Mouse (Mus musculus): ENCODE measurements around the gene Bcl11a.

Bcl11a gene

GRCm38 (mm10) chr11:24148545-24148944 lies 70.7 kb downstream of the Bcl11a start:
- no peak for DNase-seq (ENCODE audit: extremely low read depth, insufficient read length, low spot score)

DNA sequence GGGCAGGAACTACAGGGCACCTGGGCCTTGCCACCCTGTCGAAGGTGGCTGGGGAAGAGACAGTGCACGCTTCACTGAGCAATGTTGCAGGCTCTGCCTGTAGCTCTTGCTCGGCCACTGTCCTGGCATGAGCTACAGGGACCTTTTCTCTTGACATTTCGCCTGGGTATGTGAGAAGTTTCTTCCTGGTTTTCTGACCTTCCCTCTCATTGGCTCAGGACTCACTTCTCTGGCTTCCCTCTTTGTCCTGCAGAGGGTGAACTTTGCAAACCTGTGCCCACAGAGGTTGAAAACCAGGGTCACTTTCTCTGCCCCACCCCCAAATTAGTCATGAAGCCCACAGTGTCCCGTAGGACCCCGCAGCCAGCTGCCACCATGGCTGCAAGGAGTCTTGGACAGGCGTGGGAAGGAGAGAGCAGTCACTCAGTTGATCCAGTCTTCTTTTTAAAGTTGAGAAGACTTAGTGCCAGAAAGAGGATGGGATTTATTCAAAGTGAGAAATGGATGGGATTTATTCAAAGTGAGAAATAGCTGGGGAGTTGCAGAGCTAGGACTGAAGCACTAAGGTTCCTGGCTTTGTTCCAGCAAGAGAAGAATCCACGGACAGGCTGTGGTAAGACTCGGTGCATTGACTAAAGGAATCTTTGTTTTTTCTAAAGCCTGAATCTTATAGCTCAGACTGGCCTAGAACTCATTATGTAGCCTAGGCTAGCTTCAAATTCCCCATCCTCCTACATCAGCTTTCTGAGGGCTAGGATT lies 71.8 kb downstream of the Bcl11a start:
- DNase-seq (ENCODE audit: extremely low read depth, insufficient read length, low spot score), result no peak

GRCm38 (mm10) chr11:24152076-24152784 lies 74.4 kb downstream of the Bcl11a start:
- no peak for DNase-seq (ENCODE audit: extremely low read depth, insufficient read length, low spot score)

- no peak for DNase-seq (ENCODE audit: extremely low read depth, insufficient read length, low spot score)
These were observed 75.2 kb downstream of the Bcl11a start for GRCm38 (mm10) chr11:24153049-24153448.

GRCm38 (mm10) chr11:24158026-24158425 lies 80.2 kb downstream of the Bcl11a start:
- DNase-seq (ENCODE audit: extremely low read depth, insufficient read length, low spot score), result no peak

DNA sequence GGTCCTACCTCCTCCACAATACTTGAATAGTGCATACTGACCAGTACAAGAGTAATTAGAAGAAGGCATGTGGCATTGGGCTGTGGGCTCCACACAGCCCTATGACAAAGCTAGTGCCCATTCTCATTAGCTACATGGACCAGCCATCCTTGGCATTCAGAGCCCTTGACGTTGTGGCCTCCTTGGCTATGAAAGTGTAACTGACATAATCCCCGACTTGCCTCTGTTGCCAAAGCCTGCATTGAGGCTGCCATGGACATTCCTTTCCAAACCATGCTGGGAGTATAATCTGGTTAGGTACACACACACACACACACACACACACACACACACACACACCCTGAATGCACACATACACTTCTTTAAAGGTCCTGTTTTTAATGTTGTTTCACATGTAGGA lies 81.8 kb downstream of the Bcl11a start:
- no peak for DNase-seq (ENCODE audit: extremely low read depth, insufficient read length, low spot score)

GRCm38 (mm10) chr11:24161458-24161857 lies 83.6 kb downstream of the Bcl11a start:
- DNase-seq (ENCODE audit: extremely low read depth, insufficient read length, low spot score), result no peak

DNA sequence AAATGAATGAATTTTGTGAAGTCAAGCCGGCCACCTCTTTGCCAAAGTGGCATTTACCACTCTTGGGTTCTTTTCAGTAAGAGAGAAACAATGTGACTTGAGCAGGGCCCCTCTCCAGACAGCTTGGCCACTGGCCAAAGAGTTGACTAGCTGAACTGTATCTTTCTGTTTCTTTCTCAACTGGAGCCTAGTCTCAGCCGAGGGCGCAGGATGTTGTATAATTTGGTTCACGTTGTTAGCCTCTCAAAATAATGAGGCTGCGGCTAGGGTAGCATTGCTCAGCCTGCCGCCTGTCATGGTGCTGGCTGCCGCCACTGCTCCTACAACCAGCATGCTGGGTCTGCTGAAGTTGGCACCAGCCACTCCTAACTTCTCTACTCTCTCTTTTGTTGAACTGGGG lies 84.2 kb downstream of the Bcl11a start:
- DNase-seq (ENCODE audit: extremely low read depth, insufficient read length, low spot score), result no peak

GRCm38 (mm10) chr11:24163072-24163471 lies 85.2 kb downstream of the Bcl11a start:
- no peak for DNase-seq (ENCODE audit: extremely low read depth, insufficient read length, low spot score)

- no peak for DNase-seq (ENCODE audit: extremely low read depth, insufficient read length, low spot score)
These were observed 86.2 kb downstream of the Bcl11a start for GRCm38 (mm10) chr11:24164065-24164464.

DNA sequence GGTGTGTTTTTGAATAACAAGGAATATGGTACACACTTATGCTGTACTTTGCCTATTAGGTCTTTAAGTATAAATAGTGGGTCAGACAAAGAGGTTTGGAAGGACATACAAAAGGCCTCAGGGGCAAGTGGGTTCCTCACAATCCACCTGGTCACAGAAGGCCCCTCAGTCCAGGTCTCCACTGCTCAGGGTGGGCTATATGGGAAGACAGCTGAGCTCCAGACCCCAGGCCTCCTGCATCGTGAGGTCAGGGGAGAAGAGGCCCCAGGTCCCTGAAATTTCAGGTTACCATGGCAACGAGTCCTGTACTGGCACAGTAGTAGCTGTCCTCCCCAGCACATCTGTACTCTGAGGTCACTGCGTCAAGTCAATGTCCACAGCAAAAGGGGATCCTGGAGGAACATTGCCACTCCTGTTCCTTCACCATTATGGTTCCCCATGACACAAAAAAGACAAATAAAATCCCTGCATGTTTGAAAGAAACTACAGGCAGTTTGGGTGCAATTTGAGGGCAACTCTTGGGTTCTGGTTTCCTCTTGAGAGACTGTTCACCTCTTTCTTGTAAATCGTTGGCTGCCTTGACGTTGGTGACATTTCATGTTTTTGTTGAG lies 93.9 kb downstream of the Bcl11a start:
- DNase-seq (ENCODE audit: extremely low read depth, insufficient read length, low spot score), result no peak

- DNase-seq (ENCODE audit: extremely low read depth, insufficient read length, low spot score), result no peak
These were observed 94.7 kb downstream of the Bcl11a start for GRCm38 (mm10) chr11:24172585-24172984.

GRCm38 (mm10) chr11:24174161-24174792 lies 96.4 kb downstream of the Bcl11a start:
- no peak for DNase-seq (ENCODE audit: extremely low read depth, insufficient read length, low spot score)

DNA sequence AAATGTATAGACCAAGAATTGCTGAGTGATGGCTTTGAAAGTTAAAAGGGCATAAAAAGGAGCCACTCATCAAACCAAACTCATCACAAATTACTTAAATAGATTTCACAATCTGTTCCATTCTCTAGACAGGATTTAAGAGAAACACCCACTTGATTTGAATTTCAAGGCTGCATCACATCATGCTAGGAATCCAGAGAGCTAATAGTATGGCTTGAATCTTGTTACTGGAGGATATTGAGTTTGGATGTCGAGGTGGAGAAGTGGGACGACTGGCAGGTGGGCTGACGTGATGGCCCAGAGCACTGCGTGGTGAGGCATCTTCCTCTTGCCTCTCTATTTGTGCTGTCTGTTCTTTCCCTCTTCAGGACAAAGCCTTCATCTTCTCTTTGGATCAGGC lies 99.6 kb downstream of the Bcl11a start:
- no peak for DNase-seq (ENCODE audit: extremely low read depth, insufficient read length, low spot score)

- no peak for DNase-seq (ENCODE audit: extremely low read depth, insufficient read length, low spot score)
These were observed 101.1 kb downstream of the Bcl11a start for GRCm38 (mm10) chr11:24178823-24179476.

- DNase-seq (ENCODE audit: extremely low read depth, insufficient read length, low spot score), result no peak
These were observed 102.2 kb downstream of the Bcl11a start for GRCm38 (mm10) chr11:24180040-24180439.

DNA sequence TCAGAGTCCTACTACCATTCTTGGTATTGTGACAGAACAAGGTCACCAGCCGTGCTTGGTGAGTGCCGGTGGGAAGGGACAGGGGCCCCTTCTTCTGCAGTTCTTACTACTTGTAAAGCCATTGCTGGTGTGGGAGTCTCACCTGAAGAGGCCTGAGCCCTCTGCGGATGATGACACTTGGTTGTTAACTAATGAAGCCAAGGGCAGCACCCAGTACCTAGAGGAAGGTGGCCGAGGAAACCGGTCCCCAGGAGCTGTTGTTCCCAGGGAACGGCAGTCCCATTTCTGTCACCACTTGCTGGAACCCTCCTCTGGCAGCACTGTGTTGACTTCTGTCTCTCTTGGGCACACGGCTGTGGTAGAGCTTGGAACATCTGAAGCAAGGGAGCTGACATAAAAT lies 105.6 kb downstream of the Bcl11a start:
- no peak for DNase-seq (ENCODE audit: extremely low read depth, insufficient read length, low spot score)

DNA sequence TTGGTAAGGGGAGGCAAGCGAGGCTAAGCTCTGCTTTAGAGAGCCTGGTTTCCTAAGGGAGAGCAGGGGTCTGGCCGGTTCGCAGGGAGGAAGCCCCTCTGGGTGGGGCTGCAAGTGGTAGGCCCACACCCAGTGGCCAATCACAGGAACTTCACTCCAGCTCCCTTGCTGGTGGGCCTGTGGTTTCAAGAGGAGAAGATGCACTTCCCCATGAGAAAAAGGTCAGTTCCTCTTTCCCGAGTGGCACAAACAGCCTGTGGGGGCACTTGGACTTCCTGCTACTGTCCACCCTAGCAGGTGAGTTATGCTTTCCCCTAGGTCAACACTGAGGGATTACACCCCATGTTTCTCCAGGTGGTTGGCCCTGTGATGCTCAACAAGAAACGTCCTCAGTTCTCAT lies 107.1 kb downstream of the Bcl11a start:
- no peak for DNase-seq (ENCODE audit: extremely low read depth, insufficient read length, low spot score)

GRCm38 (mm10) chr11:24190411-24190810 lies 112.6 kb downstream of the Bcl11a start:
- DNase-seq (ENCODE audit: extremely low read depth, insufficient read length, low spot score), result no peak

DNA sequence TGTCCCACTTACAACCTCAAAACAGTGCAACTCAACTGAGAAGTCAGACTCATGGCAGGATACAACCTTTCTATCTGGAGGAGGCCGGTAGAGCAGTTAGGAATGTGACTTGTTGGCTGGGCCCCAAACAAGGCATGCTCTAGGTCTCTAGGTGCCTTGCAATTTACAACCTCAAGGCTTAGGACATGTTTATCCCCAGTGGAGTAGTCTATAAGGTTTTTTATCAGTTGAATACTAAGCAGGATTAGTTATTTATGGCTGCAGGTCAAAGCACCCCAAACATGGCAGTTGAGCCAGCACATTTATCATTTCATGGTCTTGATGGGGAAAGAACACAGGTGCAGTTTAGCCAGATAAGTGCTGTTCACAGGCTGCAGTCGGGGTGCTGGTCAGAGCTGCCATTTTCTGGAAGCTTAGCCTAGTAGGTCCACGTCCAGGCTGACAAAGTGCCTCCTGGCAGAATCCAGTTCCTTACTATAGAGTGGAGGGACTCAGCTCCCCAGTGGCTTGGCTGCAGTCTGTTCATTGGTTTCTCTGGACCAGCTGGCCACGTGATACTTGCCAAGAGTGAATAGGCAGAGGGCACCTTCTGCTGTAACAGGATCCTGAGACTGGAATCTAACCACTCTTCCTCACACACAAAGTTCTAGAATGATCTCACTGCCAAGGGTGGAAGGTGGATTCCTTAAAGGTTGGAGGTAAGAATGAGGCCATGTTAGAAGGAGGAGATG lies 118.8 kb downstream of the Bcl11a start:
- no peak for DNase-seq (ENCODE audit: extremely low read depth, insufficient read length, low spot score)

Measured in 3134 (cell line).